Mouse (Mus musculus): Measurements from ENCODE around the gene Trip6.

Trip6 gene

GRCm38 (mm10) chr5:137338663-137339289, 24.6 kb upstream of the Trip6 start:
- no peak for DNase-seq (ENCODE audit: low spot score in 2 of 2)

GRCm38 (mm10) chr5:137338256-137338655, 24.1 kb upstream of the Trip6 start:
- peak; percentile 70 to 93 for DNase-seq (ENCODE audit: low spot score in 2 of 2)

DNA sequence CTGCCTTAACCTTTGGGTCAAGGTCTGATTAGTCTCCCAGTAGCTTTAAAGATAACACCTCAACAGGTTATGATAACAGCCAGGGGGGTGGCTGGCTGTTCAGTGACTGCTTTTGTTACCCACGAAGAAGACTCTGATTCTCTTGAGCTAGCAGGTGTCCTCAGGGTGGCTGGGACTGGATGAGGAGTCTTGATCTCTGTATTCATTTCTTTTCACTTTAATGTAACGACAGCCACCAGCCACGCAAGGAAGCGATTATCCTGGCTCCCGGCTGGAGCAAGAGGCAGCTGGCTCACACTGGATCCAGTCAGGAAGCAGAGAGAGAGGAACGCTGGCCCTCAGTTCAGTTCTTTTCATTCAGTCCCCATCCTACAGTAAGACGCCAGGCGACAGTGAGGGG, 23.0 kb upstream of the Trip6 start:
- DNase-seq (ENCODE audit: low spot score in 2 of 2), result no peak

DNA sequence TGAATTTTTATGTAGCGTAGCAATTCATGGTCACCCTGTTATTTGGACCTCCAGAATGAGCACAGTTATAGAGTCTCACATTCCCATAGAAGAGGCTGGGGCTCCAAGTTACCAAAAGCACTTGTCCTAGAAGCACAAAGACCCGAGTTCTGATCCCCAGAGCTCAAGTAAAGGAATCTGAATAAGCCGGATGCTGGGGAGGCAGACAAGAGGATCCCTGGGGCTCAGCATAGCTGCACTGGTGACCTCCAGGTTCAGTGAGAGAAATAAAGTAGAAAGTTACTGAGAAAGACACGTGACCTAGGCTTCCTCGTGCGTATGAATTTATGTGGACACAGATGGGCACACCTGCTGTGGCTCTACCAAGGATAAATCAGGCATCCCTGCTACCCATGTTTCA, 20.9 kb upstream of the Trip6 start:
- no peak for DNase-seq (ENCODE audit: low spot score in 2 of 2)

DNA sequence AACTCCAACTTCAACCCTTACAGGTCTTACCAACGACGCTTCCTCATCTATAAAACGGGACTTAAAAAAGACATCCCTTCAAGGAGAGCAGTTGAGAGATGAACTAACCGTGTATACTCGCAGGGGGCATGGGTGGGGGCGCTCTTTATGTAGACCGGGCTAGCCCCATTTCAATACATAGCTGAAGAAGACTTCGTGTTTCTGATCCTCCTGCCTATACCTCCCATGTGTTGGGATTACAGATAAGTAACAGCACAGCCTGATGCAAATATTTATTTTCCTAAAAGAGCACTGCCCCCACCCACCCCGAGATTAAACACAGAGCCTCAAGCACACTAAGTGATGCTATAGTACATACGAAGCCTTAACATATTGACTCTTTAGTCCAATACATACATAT, 20.1 kb upstream of the Trip6 start:
- DNase-seq (ENCODE audit: low spot score in 2 of 2), result no peak

- peak; percentile 85 to 95 for DNase-seq (ENCODE audit: low spot score in 2 of 2)
Observed at GRCm38 (mm10) chr5:137333512-137334174, 19.4 kb upstream of the Trip6 start, which contains the start of gene Slc12a9. Gene Slc12a9 (minus strand): TSS chr5:137333597.

- no peak for DNase-seq (ENCODE audit: low spot score in 2 of 2)
Observed at GRCm38 (mm10) chr5:137332857-137333511, 18.8 kb upstream of the Trip6 start.

DNA sequence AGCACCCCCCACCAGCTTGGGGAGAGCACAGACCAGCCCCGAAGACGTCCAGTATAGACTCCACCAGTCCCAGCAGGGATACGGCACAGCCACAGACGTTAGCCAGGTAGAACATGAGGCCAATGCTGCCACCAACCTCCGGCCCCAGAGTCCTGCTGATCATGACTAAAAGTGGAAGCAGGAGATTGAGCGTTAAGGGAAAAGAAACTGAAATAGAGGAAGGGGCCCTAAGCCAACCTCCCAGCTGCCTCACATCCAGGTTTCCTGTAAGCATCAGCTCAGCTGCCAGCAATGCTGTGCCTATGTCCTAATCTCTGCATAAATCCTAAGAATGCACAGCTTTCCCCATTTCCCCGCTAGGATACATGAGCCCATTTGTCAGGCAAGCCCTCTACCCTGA, 16.7 kb upstream of the Trip6 start:
- no peak for DNase-seq (ENCODE audit: low spot score in 2 of 2)

- no peak for DNase-seq (ENCODE audit: low spot score in 2 of 2)
Observed at GRCm38 (mm10) chr5:137320996-137321395, 6.8 kb upstream of the Trip6 start.

DNA sequence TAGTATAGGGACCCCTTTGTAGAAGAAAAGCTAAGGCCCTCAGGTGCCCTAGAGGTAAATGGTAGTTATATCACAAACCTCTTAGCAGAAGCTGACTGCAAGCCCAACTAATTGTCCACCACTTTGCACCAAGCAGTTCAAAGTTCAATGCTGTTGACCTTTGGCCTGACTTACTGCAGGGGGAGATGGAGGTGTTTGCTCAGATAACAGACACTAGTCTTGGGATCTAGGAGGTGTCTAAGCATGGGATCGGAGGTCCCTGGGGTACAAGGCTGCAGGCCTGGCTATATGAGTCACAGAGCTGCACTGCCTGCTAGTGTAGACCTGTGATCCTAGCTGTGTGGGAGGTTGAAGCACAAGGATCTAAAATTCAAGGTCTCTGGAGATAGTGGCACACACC, 4.4 kb upstream of the Trip6 start:
- DNase-seq (ENCODE audit: low spot score in 2 of 2), result no peak

DNA sequence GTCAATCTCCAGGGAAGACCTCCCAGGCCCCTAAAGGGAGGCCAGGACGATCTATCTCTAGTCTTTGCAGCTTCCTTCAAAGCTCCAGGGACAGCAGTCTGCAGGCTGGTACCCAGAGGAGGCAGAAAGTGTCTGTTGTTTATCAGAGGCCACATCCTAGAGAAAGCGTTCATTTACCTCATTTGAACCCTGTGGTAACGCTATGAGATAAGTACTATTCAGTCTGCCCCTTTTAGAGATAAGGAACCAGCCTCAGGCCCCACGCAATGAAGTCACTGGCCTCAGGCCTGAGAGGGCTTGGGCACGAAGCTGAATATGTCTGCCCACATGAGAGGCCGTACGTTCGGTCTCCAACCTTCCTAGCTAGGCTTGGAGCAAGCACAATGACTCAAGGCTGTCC, 3.2 kb upstream of the Trip6 start:
- no peak for DNase-seq (ENCODE audit: low spot score in 2 of 2)

DNA sequence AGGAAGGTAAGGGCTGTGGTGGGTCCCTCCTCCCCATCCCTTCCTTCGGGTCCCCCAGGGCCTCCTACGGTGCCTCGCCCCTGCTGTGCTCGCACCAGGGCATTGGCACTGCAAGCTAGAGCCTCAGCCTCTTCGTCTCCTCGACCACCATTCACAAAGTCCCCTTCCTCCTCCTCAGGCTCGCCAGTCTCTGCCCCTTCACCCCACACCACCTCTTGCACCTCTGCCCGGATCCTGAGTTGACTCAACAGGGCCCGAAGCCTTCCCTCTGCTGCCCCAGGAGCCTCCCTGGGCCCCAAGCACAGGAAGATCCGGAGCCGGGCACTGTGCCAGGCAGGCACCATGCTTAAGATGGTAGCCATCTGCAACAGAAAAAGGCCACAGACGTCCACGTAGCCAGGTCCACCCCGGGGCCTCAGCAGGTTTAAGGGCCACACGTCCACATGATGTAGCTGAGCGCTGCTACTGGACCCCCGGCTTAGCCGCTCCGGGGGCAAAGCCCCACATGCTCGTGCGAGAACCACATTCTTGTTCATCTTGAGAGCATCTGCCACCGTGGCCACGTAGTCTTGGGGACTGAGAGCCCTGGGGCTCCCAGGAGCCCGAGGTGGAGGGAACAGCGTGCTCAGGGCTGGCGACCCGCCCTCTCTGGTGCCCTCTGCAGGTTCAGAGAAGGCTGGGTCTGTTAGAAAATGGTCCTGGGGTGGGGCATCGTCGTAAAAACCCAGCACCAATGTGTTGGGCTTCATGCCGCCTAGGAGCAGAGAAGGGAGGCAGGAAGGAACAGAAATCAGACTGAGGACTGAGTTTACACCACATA, 1.1 kb upstream of the Trip6 start:
- no peak for DNase-seq (ENCODE audit: low spot score in 2 of 2)

DNA sequence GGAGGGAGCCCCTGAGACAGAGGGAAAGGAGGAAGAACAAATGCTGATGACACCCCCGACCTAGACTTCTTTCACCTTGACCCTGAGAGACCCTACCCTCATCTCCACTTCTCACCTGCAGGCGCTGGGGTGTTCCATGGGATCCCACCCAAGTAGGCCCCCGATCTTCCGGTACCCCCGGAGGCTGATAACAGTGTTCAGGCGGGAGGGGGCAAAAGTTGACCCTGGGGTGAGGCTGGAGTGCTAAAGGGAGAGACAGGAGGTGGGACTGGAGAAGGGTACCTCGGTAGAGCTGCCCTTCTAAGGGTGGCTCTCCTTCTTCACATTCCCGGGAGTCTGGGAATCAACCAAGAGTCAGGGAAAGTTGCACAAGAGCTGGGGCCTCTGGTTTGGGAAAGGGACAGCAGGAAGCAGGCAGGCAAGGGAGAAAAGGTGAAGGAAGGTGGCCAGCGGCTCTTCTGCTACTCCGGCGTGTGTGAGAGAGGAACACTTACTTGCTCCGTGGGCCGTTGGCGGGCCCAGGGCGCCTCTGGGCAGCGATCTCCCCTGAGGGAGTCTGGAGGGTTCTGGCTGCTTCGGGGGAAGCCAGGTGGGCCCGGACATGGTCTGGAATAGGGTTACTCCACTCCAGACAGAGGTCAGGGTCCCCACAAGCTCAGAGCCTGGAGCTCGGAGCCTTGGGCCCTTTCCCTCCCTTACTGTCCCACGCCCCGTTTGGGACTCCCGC, 575 bp downstream of the Trip6 start:
- no peak for DNase-seq (ENCODE audit: low spot score in 2 of 2)

DNA sequence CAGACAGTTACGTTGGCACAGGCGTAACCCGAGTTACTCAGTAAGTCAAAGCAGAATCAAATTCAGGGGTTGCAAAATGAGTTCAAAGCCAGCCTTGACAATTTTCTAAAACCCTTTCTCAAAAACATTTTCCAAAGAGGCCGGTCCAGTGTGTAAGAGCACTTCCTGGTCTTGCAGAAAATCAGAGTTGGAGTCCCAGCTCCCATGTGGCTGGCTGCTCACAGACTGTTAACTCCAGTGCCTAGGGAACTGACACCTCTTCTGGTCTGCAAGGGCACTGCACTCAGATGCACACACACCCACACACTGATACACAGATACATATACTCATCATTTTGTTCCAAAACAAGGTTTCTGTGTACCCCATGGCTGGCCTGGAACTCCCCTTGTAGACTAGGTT, 5.8 kb downstream of the Trip6 start:
- DNase-seq (ENCODE audit: low spot score in 2 of 2), result no peak

DNA sequence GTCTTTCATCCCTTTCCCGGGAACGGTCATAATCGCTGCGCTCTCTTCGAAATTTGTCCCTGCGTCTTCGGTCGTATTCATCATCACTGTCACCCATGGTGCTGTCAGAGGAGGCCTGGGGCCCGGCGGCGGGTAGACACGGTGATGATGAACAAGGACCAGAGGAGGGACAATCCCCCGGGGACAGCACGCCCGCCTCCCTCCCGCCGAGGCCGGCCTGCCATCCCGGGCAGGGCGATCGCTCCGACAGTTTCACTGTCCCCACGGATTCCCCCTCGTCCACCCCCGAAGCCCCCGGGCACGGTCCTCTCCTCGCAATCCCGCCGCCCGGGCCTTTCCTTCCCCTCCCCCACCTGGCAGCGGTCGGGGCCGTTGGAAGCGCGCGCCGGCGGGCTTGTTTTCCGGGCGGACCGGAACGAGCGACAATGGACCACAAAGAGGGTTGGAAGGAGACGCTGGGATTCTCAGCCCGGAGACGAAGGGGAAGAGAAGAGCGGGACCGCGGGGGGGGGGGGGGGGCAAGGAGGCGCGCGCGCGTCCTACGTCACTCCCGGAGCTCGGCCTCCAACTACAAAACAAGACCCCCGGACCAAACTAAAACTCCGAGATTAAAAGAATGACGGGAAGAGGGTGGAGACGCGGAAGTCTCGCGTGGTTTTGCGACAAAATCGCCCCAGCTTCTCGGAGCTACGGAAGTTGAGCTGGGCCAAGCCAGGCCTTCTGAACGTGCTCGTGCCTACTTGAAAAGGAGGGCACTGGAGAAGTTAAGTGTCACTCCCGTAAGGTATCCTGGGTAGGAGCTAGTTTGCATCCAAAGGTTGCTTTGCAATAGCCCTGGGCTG, 6.9 kb downstream of the Trip6 start, which contains the start of gene Srrt:
Srrt (minus strand) TSS at position 604 of the 842 bp plus-strand sequence.
- DNase-seq (ENCODE audit: low spot score in 2 of 2), result peak; percentile 86 to 93

- no peak for DNase-seq (ENCODE audit: low spot score in 2 of 2)
Observed at GRCm38 (mm10) chr5:137306439-137307005, 7.7 kb downstream of the Trip6 start.

DNA sequence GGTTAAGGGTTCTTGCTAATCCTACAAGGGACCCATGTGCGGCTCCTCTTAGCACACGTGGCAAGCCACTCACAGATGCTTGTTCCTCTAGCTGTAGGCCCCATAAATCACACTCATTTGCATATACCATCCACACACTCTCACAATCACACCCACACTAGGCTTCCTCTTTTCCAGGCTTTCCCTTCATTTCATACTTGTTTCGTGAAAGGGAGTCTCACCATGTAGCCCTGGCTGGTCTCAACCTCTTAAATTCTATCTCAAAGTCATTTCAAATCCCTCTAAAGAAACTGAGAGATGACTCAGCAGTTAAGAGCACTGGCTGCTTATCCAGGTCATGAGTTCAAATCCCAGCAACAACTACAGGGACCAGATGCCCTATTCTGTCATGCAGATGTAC, 8.4 kb downstream of the Trip6 start:
- DNase-seq (ENCODE audit: low spot score in 2 of 2), result no peak

- no peak for DNase-seq (ENCODE audit: low spot score in 2 of 2)
Observed at GRCm38 (mm10) chr5:137304816-137305215, 9.4 kb downstream of the Trip6 start.

- DNase-seq (ENCODE audit: low spot score in 2 of 2), result no peak
Observed at GRCm38 (mm10) chr5:137304165-137304564, 10.0 kb downstream of the Trip6 start.

GRCm38 (mm10) chr5:137303609-137304008, 10.6 kb downstream of the Trip6 start:
- no peak for DNase-seq (ENCODE audit: low spot score in 2 of 2)

Data from left cerebral cortex, adult 9 months (tissue).